Mouse (Mus musculus): ENCODE measurements at regions not wholly inside any gene's neighbourhood (a gene's known extent, or its start where the extent isn't known, plus 50 kb on each side); places are given as distances from the start of the nearest gene placed in this dataset.

GRCm38 (mm10) chr5:52920251-52920650 lies 86.4 kb downstream of the Anapc4 start:
- in situ Hi-C loops (cut with MboI, MseI) = loop anchor here (5.0 kb wide), 1 partner anchor 48 kb away; no protein-coding TSS in a partner anchor

GRCm38 (mm10) chr5:52920722-52921264 lies 87.0 kb downstream of the Anapc4 start:
- in situ Hi-C loops (cut with MboI, MseI) = loop anchor here (5.0 kb wide), 1 partner anchor 48 kb away; no protein-coding TSS in a partner anchor

DNA sequence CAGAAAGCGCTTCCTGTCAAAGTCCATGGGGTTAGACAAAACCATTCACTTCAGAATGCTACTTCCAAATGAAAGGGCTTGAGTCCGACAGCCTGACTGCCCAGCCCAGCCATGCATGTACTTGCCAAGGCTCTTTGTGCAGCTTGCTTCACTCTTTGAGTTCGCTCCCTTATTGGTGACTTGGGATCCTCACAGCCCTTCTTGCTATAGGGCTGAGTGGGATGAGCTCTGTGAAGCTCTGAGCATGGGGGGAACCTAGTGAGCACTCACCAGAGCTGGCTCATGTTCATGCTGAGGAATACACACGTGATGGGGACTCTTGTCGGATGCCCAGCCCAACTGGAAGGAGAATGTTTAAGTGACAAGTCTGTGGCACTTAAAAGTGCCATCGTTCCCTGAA lies 91.2 kb downstream of the Anapc4 start:
- in situ Hi-C loops (cut with MboI, MseI) = no loop called here

DNA sequence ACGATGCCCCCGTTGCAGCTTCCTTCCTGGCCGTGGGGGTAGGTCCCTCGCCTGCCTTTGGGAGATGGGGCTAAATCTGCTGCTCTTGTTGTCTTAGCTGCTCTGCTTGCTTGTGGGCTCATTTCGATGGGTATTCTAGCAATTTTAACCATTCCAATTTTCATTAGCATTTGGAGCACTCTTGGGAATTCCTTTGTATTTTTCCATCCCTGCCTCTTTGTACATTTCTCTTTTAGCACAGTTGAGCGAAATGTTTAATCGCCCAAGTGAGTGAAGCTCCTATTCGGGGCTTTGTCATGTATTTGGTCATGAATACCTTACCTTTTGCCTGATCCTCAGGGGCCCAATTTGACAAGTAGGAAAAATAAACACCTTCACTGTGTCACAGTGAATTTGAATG lies 95.9 kb downstream of the Anapc4 start:
- in situ Hi-C loops (cut with MboI, MseI) = no loop called here

DNA sequence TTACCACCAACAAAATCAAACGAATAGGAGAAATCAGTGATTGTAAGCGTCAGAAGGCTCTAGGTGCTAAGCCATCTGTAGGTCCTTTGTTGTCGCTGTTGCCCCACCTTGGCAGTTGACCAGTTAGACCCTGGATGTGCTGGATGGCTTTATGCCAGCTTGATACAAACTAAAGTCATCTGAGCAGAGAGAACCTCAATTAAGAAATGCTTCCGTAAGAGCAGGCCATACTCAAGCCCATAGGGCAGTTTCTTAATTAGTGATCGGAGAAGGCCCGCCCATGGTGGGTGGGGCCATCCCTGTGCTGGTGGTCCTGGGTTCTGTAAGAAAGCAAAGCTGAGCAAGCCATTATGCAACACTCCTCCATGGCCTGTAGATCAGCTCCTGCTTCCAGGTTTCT lies 99.5 kb downstream of the Anapc4 start:
- in situ Hi-C loops (cut with MboI, MseI) = no loop called here

DNA sequence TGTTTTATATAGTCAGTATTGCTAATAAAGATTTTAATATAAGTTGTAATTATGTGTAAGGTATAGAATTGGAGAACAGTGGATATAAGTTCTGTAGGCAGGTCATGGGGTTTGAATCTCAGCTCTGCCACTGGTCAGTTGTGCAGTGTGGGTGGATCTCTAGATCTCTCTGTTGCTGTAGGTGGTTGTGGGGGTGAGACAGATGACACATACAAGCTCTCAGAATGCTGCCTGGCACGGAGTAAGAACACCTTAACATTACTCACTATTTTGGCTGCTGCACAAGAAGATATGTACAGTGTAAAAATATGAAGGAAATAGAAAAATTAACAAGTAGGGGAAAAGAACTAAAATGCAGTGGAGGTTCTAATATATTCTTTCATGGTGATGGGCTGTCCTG lies 100.3 kb upstream of the Slc34a2 start:
- in situ Hi-C loops (cut with MboI, MseI) = no loop called here

- in situ Hi-C loops (cut with MboI, MseI) = no loop called here
Observed at GRCm38 (mm10) chr5:52939994-52940393, 97.9 kb upstream of the Slc34a2 start.

GRCm38 (mm10) chr5:52940645-52941044 lies 97.2 kb upstream of the Slc34a2 start:
- in situ Hi-C loops (cut with MboI, MseI) = no loop called here

GRCm38 (mm10) chr5:52953875-52954274 lies 84.0 kb upstream of the Slc34a2 start:
- in situ Hi-C loops (cut with MboI, MseI) = no loop called here

DNA sequence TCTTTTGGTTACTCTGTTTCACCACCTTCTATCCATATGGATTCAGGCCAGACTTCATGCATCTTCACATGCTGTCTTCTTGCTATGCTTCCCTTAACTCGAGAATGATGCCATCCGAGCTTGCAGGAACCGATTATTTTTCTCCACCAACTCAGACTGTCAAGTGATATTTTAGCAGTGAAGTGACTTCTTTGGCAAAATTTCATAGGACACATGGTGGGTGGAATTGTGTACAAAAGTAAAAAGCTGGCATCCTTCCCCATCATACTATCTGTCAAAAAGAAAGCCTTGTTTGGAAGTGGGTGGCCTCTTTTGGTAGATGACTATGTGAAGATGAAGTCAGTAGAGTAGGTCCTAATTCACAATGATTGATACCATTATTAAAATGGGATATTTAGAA lies 83.2 kb upstream of the Slc34a2 start:
- in situ Hi-C loops (cut with MboI, MseI) = no loop called here

- in situ Hi-C loops (cut with MboI, MseI) = no loop called here
Observed at GRCm38 (mm10) chr5:52964209-52964608, 73.7 kb upstream of the Slc34a2 start.

DNA sequence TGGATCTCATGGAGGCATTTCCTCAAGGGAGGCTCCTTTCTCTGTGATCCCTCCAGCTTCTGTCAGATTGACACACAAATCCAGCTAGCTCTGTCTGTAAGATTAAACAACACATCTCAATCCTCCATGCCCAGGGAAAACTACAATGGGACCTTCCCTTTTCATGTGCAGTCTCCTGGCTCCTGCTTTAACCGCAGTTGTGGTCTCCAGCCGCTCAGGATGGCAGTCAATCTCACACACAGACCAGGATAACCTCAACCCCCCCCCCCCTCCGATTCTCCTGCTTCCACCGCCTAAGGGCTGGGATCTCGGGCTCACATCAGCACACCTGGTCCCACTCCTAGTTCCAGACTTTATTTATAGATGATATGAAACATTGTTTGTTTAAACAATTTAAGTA lies 66.1 kb upstream of the Slc34a2 start:
- in situ Hi-C loops (cut with MboI, MseI) = no loop called here

DNA sequence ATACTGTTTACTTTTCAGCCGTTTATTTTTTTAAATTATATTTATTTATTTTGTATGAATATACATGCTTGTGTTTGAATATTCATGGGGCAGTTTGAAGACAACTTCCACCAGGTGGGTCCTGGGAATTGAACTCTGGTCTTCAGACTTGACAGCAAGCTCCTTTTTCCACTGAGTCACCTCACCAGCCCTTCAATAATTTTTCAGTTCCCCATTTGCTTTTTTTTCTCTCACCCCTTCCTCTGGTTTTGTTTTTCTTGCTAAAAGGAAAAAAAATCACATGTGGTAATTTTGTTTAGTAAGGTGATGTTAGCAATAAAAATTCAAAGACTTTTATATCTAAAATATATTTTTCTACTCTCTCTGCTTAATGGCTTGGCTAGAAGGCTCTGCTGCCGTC lies 64.9 kb upstream of the Slc34a2 start:
- in situ Hi-C loops (cut with MboI, MseI) = no loop called here

GRCm38 (mm10) chr5:52975557-52976088 lies 62.3 kb upstream of the Slc34a2 start:
- in situ Hi-C loops (cut with MboI, MseI) = no loop called here

- in situ Hi-C loops (cut with MboI, MseI) = no loop called here
Observed at GRCm38 (mm10) chr5:52977826-52978687, 59.8 kb upstream of the Slc34a2 start.

DNA sequence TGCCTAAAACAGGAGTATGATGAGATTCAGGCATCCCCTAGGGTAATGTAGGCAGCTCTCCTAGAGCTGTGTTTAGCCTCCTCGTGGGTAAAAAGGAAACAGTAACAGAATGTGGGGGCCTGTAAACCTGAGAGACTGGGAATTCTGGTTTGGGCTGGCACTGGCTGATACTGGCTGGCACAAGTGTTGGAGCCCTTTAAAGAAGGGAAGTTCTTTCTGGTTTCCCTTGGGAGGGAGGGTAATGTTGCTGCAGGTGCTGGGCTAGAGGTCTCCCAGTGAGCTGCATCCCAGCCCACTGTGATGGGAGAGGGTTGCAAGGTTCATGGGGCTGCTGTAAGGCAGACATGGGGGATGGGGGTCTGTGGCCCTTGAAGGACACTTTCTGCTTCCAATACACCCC lies 58.4 kb upstream of the Slc34a2 start:
- in situ Hi-C loops (cut with MboI, MseI) = no loop called here

GRCm38 (mm10) chr5:52982056-52982455 lies 55.8 kb upstream of the Slc34a2 start:
- in situ Hi-C loops (cut with MboI, MseI) = no loop called here

GRCm38 (mm10) chr5:52982741-52983140 lies 55.1 kb upstream of the Slc34a2 start:
- in situ Hi-C loops (cut with MboI, MseI) = no loop called here

Measured in T-helper 2 cell (primary cell).